In genomic region chr11:106195341-106195740, GRCm38 (mm10) we compare ENCODE assay signal across 29 mouse cellular contexts. TPM values are rescaled to one million over a fixed set of nuclear protein-coding genes. Genes with fewer than 3 reads are reported as not detected.
DNase-seq lines count a peak whose midpoint lies in the region; ATAC-seq and TF ChIP-seq lines count a peak whose summit lies in the region.
"Had no signal": no experiment of that assay in that cellular context is flagged by ENCODE, and none has a peak within 500 bp of the region (broad histone marks: within the 10 kb centered on the region; RNA-seq: fewer than 3 reads in every experiment).

No protein-coding gene starts in this region.

- H3K4me1 ChIP-seq in heart, embryonic 16.5 days (ENCODE audit: control insufficient read depth, insufficient read depth, low read length): peaks cover 11% of the 10 kb centered on the region
- H3K4me1 ChIP-seq in lung, postnatal 0 days (ENCODE audit: insufficient read depth, low read depth, low read length): no peaks in the 10 kb centered on the region
- H3K4me1 ChIP-seq in embryonic facial prominence, embryonic 15.5 days: peaks cover 12% of the 10 kb centered on the region; the same call in 1 of the 2 replicates
- peaks cover 8% of the 10 kb centered on the region; the same call in 1 of the 2 replicates for H3K4me1 ChIP-seq in hindbrain, embryonic 12.5 days

- H3K4me2 ChIP-seq in heart, embryonic 16.5 days (ENCODE audit: low read depth, low read length): no peak overlapping the region
- no peak overlapping the region for H3K4me2 ChIP-seq in lung, postnatal 0 days (replicated peaks; ENCODE audit: low read depth, low read length)
- H3K4me2 ChIP-seq in embryonic facial prominence, embryonic 15.5 days (replicated peaks): no peak overlapping the region
- H3K4me2 ChIP-seq in hindbrain, embryonic 12.5 days (replicated peaks): no peak overlapping the region
- H3K4me2 ChIP-seq: hindbrain, embryonic 13.5 days; limb, embryonic 15.5 days; midbrain, embryonic 15.5 days; neural tube, embryonic 15.5 days had no signal

- peak overlapping the region; percentile 39; the same call in 1 of the 2 replicates for H3K27ac ChIP-seq in heart, embryonic 16.5 days (ENCODE audit: low read length)
- peak overlapping the region; percentile 61 for H3K27ac ChIP-seq in lung, postnatal 0 days (ENCODE audit: low read length)
- H3K27ac ChIP-seq in embryonic facial prominence, embryonic 15.5 days (replicated peaks): peak overlapping the region; percentile 45; the same call in 1 of the 2 replicates
- no peak overlapping the region for H3K27ac ChIP-seq in hindbrain, embryonic 12.5 days
- H3K27ac ChIP-seq: forebrain, embryonic 10.5 days; hindbrain, embryonic 13.5 days; midbrain, embryonic 15.5 days; neural tube, embryonic 15.5 days had no signal

- no peak overlapping the region for H3K4me3 ChIP-seq in heart, embryonic 16.5 days (ENCODE audit: low read length)
- no peak overlapping the region for H3K4me3 ChIP-seq in lung, postnatal 0 days (ENCODE audit: low read depth, low read length)
- H3K4me3 ChIP-seq in embryonic facial prominence, embryonic 15.5 days (replicated peaks): no peak overlapping the region
- no peak overlapping the region for H3K4me3 ChIP-seq in hindbrain, embryonic 12.5 days
- H3K4me3 ChIP-seq: forebrain, embryonic 10.5 days; hindbrain, embryonic 13.5 days; limb, embryonic 15.5 days; midbrain, embryonic 15.5 days; neural tube, embryonic 15.5 days had no signal

- H3K9ac ChIP-seq in heart, embryonic 16.5 days (ENCODE audit: low read length): no peak overlapping the region
- H3K9ac ChIP-seq in lung, postnatal 0 days (replicated peaks; ENCODE audit: low read depth): no peak overlapping the region
- H3K9ac ChIP-seq in embryonic facial prominence, embryonic 15.5 days: no peak overlapping the region
- H3K9ac ChIP-seq in hindbrain, embryonic 12.5 days: no peak overlapping the region
- H3K9ac ChIP-seq: forebrain, postnatal 0 days; hindbrain, embryonic 13.5 days; limb, embryonic 15.5 days; midbrain, embryonic 15.5 days; neural tube, embryonic 15.5 days had no signal

- DNase-seq in heart, postnatal 10 days: no peak
- DNase-seq in lung, postnatal 0 days (ENCODE audit: low spot score): peak; percentile 51
- DNase-seq in lung, postnatal 14 days: no peak
- no peak for DNase-seq in retina, postnatal 1 day
- DNase-seq: cerebellum, adult 18-20 months; cerebellum, postnatal 25 days; forebrain, postnatal 0 days; kidney, adult 2 months; kidney, postnatal 10 days; layer of hippocampus, postnatal 36 days; right cerebral cortex, postnatal 14 days; spleen, adult 18-20 months; thymus, adult 18-20 months; thymus, postnatal 4 days had no signal

- peaks cover 7% of the 10 kb centered on the region; the same call in 1 of the 2 replicates for H3K36me3 ChIP-seq in heart, embryonic 16.5 days (ENCODE audit: control insufficient read depth, insufficient read depth)
- 0 out of 2 replicates have a peak, but pooled peaks cover 3% of the 10 kb centered on the region for H3K36me3 ChIP-seq in lung, postnatal 0 days (ENCODE audit: insufficient read depth, low read length)
- peaks cover 29% of the 10 kb centered on the region for H3K36me3 ChIP-seq in embryonic facial prominence, embryonic 15.5 days
- H3K36me3 ChIP-seq in hindbrain, embryonic 12.5 days: peaks cover 23% of the 10 kb centered on the region

- no peak for TF ChIP-seq CTCF in lung, postnatal 0 days (IDR thresholded peaks at IDR 0.05)

- intact Hi-C loops in heart, postnatal 10 days (cut with DNase I): no loop called here

- TF ChIP-seq EP300 in lung, postnatal 0 days (IDR thresholded peaks at IDR 0.05): 0 out of 2 replicates have a peak, but pooled peaks have one; percentile 13

- no peak for ATAC-seq in heart, embryonic 16.5 days (replicated peaks; ENCODE audit: extremely low read depth, insufficient read depth, low FRiP score)
- no peak for ATAC-seq in lung, postnatal 0 days
- no peak for ATAC-seq in embryonic facial prominence, embryonic 15.5 days (ENCODE audit: insufficient number of reproducible peaks, low FRiP score, low TSS enrichment, low read depth)
- ATAC-seq in hindbrain, embryonic 12.5 days (ENCODE audit: low FRiP score): no peak
- ATAC-seq: forebrain, postnatal 0 days; inflammation-experienced regulatory T-cells, adult 6 months; midbrain, embryonic 15.5 days had no signal

- H3K9me3 ChIP-seq in heart, embryonic 16.5 days (replicated peaks; ENCODE audit: control insufficient read depth, low read length): no peaks in the 10 kb centered on the region
- H3K9me3 ChIP-seq in lung, postnatal 0 days (ENCODE audit: low read length): no peaks in the 10 kb centered on the region
- H3K9me3 ChIP-seq in embryonic facial prominence, embryonic 15.5 days (replicated peaks): no peaks in the 10 kb centered on the region
- no peaks in the 10 kb centered on the region for H3K9me3 ChIP-seq in hindbrain, embryonic 12.5 days (replicated peaks)
- H3K9me3 ChIP-seq: forebrain, embryonic 10.5 days; hindbrain, embryonic 13.5 days; limb, embryonic 15.5 days; midbrain, embryonic 15.5 days; neural tube, embryonic 15.5 days had no signal

- H3K27me3 ChIP-seq in heart, embryonic 16.5 days (ENCODE audit: control insufficient read depth, insufficient read depth, low read length): no peaks in the 10 kb centered on the region
- H3K27me3 ChIP-seq in lung, postnatal 0 days (replicated peaks; ENCODE audit: insufficient read depth, low read length): no peaks in the 10 kb centered on the region
- H3K27me3 ChIP-seq in embryonic facial prominence, embryonic 15.5 days: no peaks in the 10 kb centered on the region
- no peaks in the 10 kb centered on the region for H3K27me3 ChIP-seq in hindbrain, embryonic 12.5 days
- H3K27me3 ChIP-seq: hindbrain, embryonic 13.5 days; limb, embryonic 15.5 days; midbrain, embryonic 15.5 days; neural tube, embryonic 15.5 days had no signal

RNA-seq across cellular contexts. Expression of gene Strada, which starts 6.6 kb away (rescaled TPM):
- 17.5 and 21.9 TPM in 2 replicates for polyA plus RNA-seq in heart, embryonic 16.5 days (2015; fragmentation: Nextera tagmentation; extraction: Ambion mirVana)
- total RNA-seq in heart, postnatal 10 days (2021): 10 to 100 TPM; 11.1 to 12.9 TPM
- polyA plus RNA-seq in lung, postnatal 0 days (2015; fragmentation: Nextera tagmentation; extraction: Ambion mirVana): 14.9 and 15.4 TPM in 2 replicates
- polyA plus RNA-seq in embryonic facial prominence, embryonic 15.5 days (2015; fragmentation: Nextera tagmentation; extraction: Ambion mirVana): 28.4 and 29.3 TPM in 2 replicates
- polyA plus RNA-seq in hindbrain, embryonic 12.5 days (2016; fragmentation: Nextera tagmentation; extraction: Ambion mirVana): 33.9 and 38.7 TPM in 2 replicates

RNA-seq across cellular contexts. Expression of gene Ccdc47, which starts 20.8 kb away (rescaled TPM):
- 101 and 110 TPM in 2 replicates for polyA plus RNA-seq in heart, embryonic 16.5 days (2015; fragmentation: Nextera tagmentation; extraction: Ambion mirVana)
- 10 to 100 TPM; 79.9 to 83.2 TPM for total RNA-seq in heart, postnatal 10 days (2021)
- polyA plus RNA-seq in lung, postnatal 0 days (2015; fragmentation: Nextera tagmentation; extraction: Ambion mirVana): 67.7 and 71.1 TPM in 2 replicates
- polyA plus RNA-seq in embryonic facial prominence, embryonic 15.5 days (2015; fragmentation: Nextera tagmentation; extraction: Ambion mirVana): 88.9 and 91.8 TPM in 2 replicates
- polyA plus RNA-seq in hindbrain, embryonic 12.5 days (2016; fragmentation: Nextera tagmentation; extraction: Ambion mirVana): 86.8 and 96.3 TPM in 2 replicates

RNA-seq across cellular contexts. Expression of gene Ddx42, which starts 21.4 kb away (rescaled TPM):
- 46.5 and 47.2 TPM in 2 replicates for polyA plus RNA-seq in heart, embryonic 16.5 days (2015; fragmentation: Nextera tagmentation; extraction: Ambion mirVana)
- total RNA-seq in heart, postnatal 10 days (2021): 10 to 100 TPM; 37.3 to 38.8 TPM
- polyA plus RNA-seq in lung, postnatal 0 days (2015; fragmentation: Nextera tagmentation; extraction: Ambion mirVana): 35.3 and 38.4 TPM in 2 replicates
- polyA plus RNA-seq in embryonic facial prominence, embryonic 15.5 days (2015; fragmentation: Nextera tagmentation; extraction: Ambion mirVana): 71.1 and 77.5 TPM in 2 replicates
- 111 and 117 TPM in 2 replicates for polyA plus RNA-seq in hindbrain, embryonic 12.5 days (2016; fragmentation: Nextera tagmentation; extraction: Ambion mirVana)

RNA-seq across cellular contexts. Expression of gene Limd2, which starts 34.7 kb away (rescaled TPM):
- polyA plus RNA-seq in heart, embryonic 16.5 days (2015; fragmentation: Nextera tagmentation; extraction: Ambion mirVana): 95.5 and 107 TPM in 2 replicates
- 10 to 100 TPM; 13.6 to 14.1 TPM for total RNA-seq in heart, postnatal 10 days (2021)
- polyA plus RNA-seq in lung, postnatal 0 days (2015; fragmentation: Nextera tagmentation; extraction: Ambion mirVana): 225 and 226 TPM in 2 replicates
- 250 and 257 TPM in 2 replicates for polyA plus RNA-seq in embryonic facial prominence, embryonic 15.5 days (2015; fragmentation: Nextera tagmentation; extraction: Ambion mirVana)
- polyA plus RNA-seq in hindbrain, embryonic 12.5 days (2016; fragmentation: Nextera tagmentation; extraction: Ambion mirVana): 302 and 316 TPM in 2 replicates

RNA-seq across cellular contexts. Expression of gene Gm10840, which starts 34.7 kb away (rescaled TPM):
- not detected in 2 replicates for polyA plus RNA-seq in heart, embryonic 16.5 days (2015; fragmentation: Nextera tagmentation; extraction: Ambion mirVana)
- not detected for total RNA-seq in heart, postnatal 10 days (2021)
- polyA plus RNA-seq in lung, postnatal 0 days (2015; fragmentation: Nextera tagmentation; extraction: Ambion mirVana): not detected in 2 replicates
- 0.71 TPM in 1 of 2 replicates, not detected in the other for polyA plus RNA-seq in embryonic facial prominence, embryonic 15.5 days (2015; fragmentation: Nextera tagmentation; extraction: Ambion mirVana)
- 0.93 and 1.0 TPM in 2 replicates for polyA plus RNA-seq in hindbrain, embryonic 12.5 days (2016; fragmentation: Nextera tagmentation; extraction: Ambion mirVana)
- total RNA-seq: adrenal gland, postnatal 4 days; forebrain, postnatal 0 days; gastrocnemius, adult 18-20 months; gastrocnemius, postnatal 4 days; left cerebral cortex, postnatal 36 days; megakaryocyte-erythroid progenitor cell, adult 5-6 weeks had no signal
- polyA plus RNA-seq: heart, embryonic 14.5 days; hindbrain, embryonic 13.5 days; inflammation-experienced regulatory T-cells, adult 6 months; kidney, adult 2 months; neural tube, embryonic 15.5 days had no signal
